In the genomic region with DNA sequence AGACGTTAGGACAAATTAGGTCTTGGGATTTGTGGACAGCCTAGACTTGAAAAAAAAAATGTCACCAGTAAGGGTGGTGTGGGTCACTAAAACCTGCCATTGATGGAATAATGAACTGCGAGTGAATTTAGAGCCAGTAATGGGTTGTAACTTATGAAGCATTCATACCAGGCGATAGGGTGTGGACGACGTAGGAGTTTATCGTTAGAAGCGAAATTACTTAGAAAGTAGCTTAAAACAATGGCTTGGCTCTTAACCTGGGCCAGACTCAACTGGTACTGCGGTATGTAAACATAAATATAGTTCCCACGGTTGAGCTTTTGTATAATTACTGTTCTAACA, we compare ENCODE assay signal across 8 mouse cellular contexts. TPM values are rescaled to one million over a fixed set of nuclear protein-coding genes. Genes with fewer than 3 reads are reported as not detected.
A peak's percentile ranks its signal among the peaks of the same experiment; 100 is the strongest.
DNase-seq lines count a peak whose midpoint lies in the region; ATAC-seq and TF ChIP-seq lines count a peak whose summit lies in the region.

No protein-coding gene starts in this region.

- WGBS in kidney, adult 2 months, result 3% methylated on average over 9 of the region's 9 CpGs
- WGBS in hindbrain, embryonic 15.5 days, result 5% methylated on average over 9 of the region's 9 CpGs
- WGBS in midbrain, embryonic 13.5 days, result 9% methylated on average over 9 of the region's 9 CpGs

- peak; percentile 7 for ATAC-seq in hindbrain, embryonic 15.5 days (ENCODE audit: low FRiP score, low read depth)
- no peak; the same call in 1 of the 2 replicates for ATAC-seq in midbrain, embryonic 13.5 days

- no peaks in the 10 kb centered on the region for H3K27me3 ChIP-seq in kidney, adult 2 months (replicated peaks; ENCODE audit: control insufficient read depth, insufficient read depth, low read length)
- no peaks in the 10 kb centered on the region for H3K27me3 ChIP-seq in hindbrain, embryonic 15.5 days
- H3K27me3 ChIP-seq in midbrain, embryonic 13.5 days, result no peaks in the 10 kb centered on the region

- peak overlapping the region; percentile 51 for H3K4me3 ChIP-seq in kidney, adult 2 months (ENCODE audit: insufficient read depth, low read depth, low read length)
- H3K4me3 ChIP-seq in brown adipose tissue, adult 24 weeks (ENCODE audit: insufficient read depth, low read depth, low read length), result peak overlapping the region; percentile 67
- peak overlapping the region; percentile 84 for H3K4me3 ChIP-seq in hindbrain, embryonic 15.5 days
- peak overlapping the region; percentile 65 for H3K4me3 ChIP-seq in midbrain, embryonic 13.5 days (replicated peaks)

- H3K9me3 ChIP-seq in hindbrain, embryonic 15.5 days, result no peaks in the 10 kb centered on the region
- H3K9me3 ChIP-seq in midbrain, embryonic 13.5 days, result no peaks in the 10 kb centered on the region

- H3K4me1 ChIP-seq in kidney, adult 2 months (ENCODE audit: control insufficient read depth, insufficient read depth, low read length), result peaks cover 5% of the 10 kb centered on the region; the same call in 1 of the 2 replicates
- H3K4me1 ChIP-seq in brown adipose tissue, adult 24 weeks (ENCODE audit: control insufficient read depth, insufficient read depth, insufficient read length, low read length), result peaks cover 5% of the 10 kb centered on the region; the same call in 1 of the 2 replicates
- H3K4me1 ChIP-seq in hindbrain, embryonic 15.5 days (replicated peaks), result peaks cover 23% of the 10 kb centered on the region
- peaks cover 26% of the 10 kb centered on the region for H3K4me1 ChIP-seq in midbrain, embryonic 13.5 days (replicated peaks)

- H3K9ac ChIP-seq in hindbrain, embryonic 15.5 days, result peak overlapping the region; percentile 76
- H3K9ac ChIP-seq in midbrain, embryonic 13.5 days (replicated peaks), result peak overlapping the region; percentile 70

- no peak for TF ChIP-seq CTCF in kidney, adult 2 months (conservative IDR thresholded peaks at IDR 0.05; ENCODE audit: insufficient read depth, insufficient read length, low read depth, low read length)

- no peaks in the 10 kb centered on the region for H3K36me3 ChIP-seq in kidney, adult 2 months (ENCODE audit: control insufficient read depth, insufficient read depth, low read length)
- no peaks in the 10 kb centered on the region for H3K36me3 ChIP-seq in hindbrain, embryonic 15.5 days
- H3K36me3 ChIP-seq in midbrain, embryonic 13.5 days, result 0 out of 2 replicates have a peak, but pooled peaks cover 10% of the 10 kb centered on the region

- H3K27ac ChIP-seq in kidney, adult 2 months (ENCODE audit: insufficient read depth, low read depth, low read length), result peak overlapping the region; percentile 96
- peak overlapping the region; percentile 59 for H3K27ac ChIP-seq in brown adipose tissue, adult 24 weeks (replicated peaks; ENCODE audit: low read depth, low read length)
- peak overlapping the region; percentile 96 for H3K27ac ChIP-seq in hindbrain, embryonic 15.5 days (replicated peaks)
- H3K27ac ChIP-seq in midbrain, embryonic 13.5 days, result peak overlapping the region; percentile 94

- TF ChIP-seq POLR2A in kidney, adult 2 months (IDR thresholded peaks at IDR 0.05; ENCODE audit: low read depth, low read length), result no peak

- DNase-seq in kidney, adult 2 months, result no peak
- DNase-seq in kidney, postnatal 4 days, result no peak
- DNase-seq in frontal cortex, postnatal 14 days (ENCODE audit: low spot score in 2 of 2), result no peak
- no peak for DNase-seq in embryo, embryonic 9.5 days (ENCODE audit: extremely low spot score)
- no peak for DNase-seq in right cerebral cortex, postnatal 14 days

- H3K4me2 ChIP-seq in hindbrain, embryonic 15.5 days, result peak overlapping the region; percentile 65
- H3K4me2 ChIP-seq in midbrain, embryonic 13.5 days (replicated peaks), result peak overlapping the region; percentile 63

RNA-seq across cellular contexts. Expression of a gene that starts 0.3 kb away (rescaled TPM):
- 68.5 and 84.0 TPM in 2 replicates for polyA plus RNA-seq in kidney, adult 2 months (2012; rRNA removed)
- polyA plus RNA-seq in brown adipose tissue, adult 24 weeks (2012; ENCODE audit: insufficient read depth, insufficient read length, missing spikeins), result 10.9 and 16.0 TPM in 2 replicates
- 30.9 and 33.6 TPM in 2 replicates for polyA plus RNA-seq in hindbrain, embryonic 15.5 days (2015; fragmentation: Nextera tagmentation; extraction: Ambion mirVana)
- 41.9 and 43.4 TPM in 2 replicates for polyA plus RNA-seq in midbrain, embryonic 13.5 days (2015; fragmentation: Nextera tagmentation; extraction: Ambion mirVana)

RNA-seq across cellular contexts. Expression of a gene that starts 21.6 kb away (rescaled TPM):
- polyA plus RNA-seq in kidney, adult 2 months (2012; rRNA removed), result 7.4 and 7.6 TPM in 2 replicates
- 10.6 and 12.8 TPM in 2 replicates for polyA plus RNA-seq in brown adipose tissue, adult 24 weeks (2012; ENCODE audit: insufficient read depth, insufficient read length, missing spikeins)
- polyA plus RNA-seq in hindbrain, embryonic 15.5 days (2015; fragmentation: Nextera tagmentation; extraction: Ambion mirVana), result 20.8 and 26.2 TPM in 2 replicates
- polyA plus RNA-seq in midbrain, embryonic 13.5 days (2015; fragmentation: Nextera tagmentation; extraction: Ambion mirVana), result 30.2 and 36.1 TPM in 2 replicates

RNA-seq across cellular contexts. Expression of a gene that starts 22.2 kb away (rescaled TPM):
- polyA plus RNA-seq in kidney, adult 2 months (2012; rRNA removed), result 15.5 and 18.4 TPM in 2 replicates
- 11.6 and 20.8 TPM in 2 replicates for polyA plus RNA-seq in brown adipose tissue, adult 24 weeks (2012; ENCODE audit: insufficient read depth, insufficient read length, missing spikeins)
- polyA plus RNA-seq in hindbrain, embryonic 15.5 days (2015; fragmentation: Nextera tagmentation; extraction: Ambion mirVana), result 15.7 and 16.5 TPM in 2 replicates
- polyA plus RNA-seq in midbrain, embryonic 13.5 days (2015; fragmentation: Nextera tagmentation; extraction: Ambion mirVana), result 21.4 and 24.6 TPM in 2 replicates

RNA-seq across cellular contexts. Expression of a gene that starts 47.2 kb away (rescaled TPM):
- polyA plus RNA-seq in kidney, adult 2 months (2012; rRNA removed), result 28.0 and 29.2 TPM in 2 replicates
- polyA plus RNA-seq in brown adipose tissue, adult 24 weeks (2012; ENCODE audit: insufficient read depth, insufficient read length, missing spikeins), result 50.2 and 54.3 TPM in 2 replicates
- polyA plus RNA-seq in hindbrain, embryonic 15.5 days (2015; fragmentation: Nextera tagmentation; extraction: Ambion mirVana), result 11.9 and 13.5 TPM in 2 replicates
- polyA plus RNA-seq in midbrain, embryonic 13.5 days (2015; fragmentation: Nextera tagmentation; extraction: Ambion mirVana), result 6.7 and 7.0 TPM in 2 replicates
